Mouse (Mus musculus): Measurements from ENCODE around the gene Mansc4. TPM values are rescaled to one million over a fixed set of nuclear protein-coding genes. Genes with fewer than 3 reads are reported as not detected.

Gene Mansc4
- total RNA-seq, 1 experiment from 2014 or later: not detected

Other genes starting within 250 kb of the Mansc4 start
- gene Smco2, start 236.9 kb downstream of the Mansc4 start, total RNA-seq (2021): not detected in 2 replicates
- 70.0 and 98.9 TPM in 2 replicates for gene Ppfibp1, start 198.5 kb downstream of the Mansc4 start, total RNA-seq (2021)
- not detected in 2 replicates for gene 1700034J05Rik, start 132.6 kb downstream of the Mansc4 start, total RNA-seq (2021)
- gene Rep15, start 54.4 kb downstream of the Mansc4 start, total RNA-seq (2021): 0.95 and 1.6 TPM in 2 replicates
- gene Mrps35, start 44.3 kb downstream of the Mansc4 start, total RNA-seq (2021): 69.6 and 98.0 TPM in 2 replicates
- 32.8 and 33.4 TPM in 2 replicates for gene Klhl42, start 4.3 kb upstream of the Mansc4 start, total RNA-seq (2021)
- gene Pthlh, start 177.2 kb upstream of the Mansc4 start, total RNA-seq (2021): not detected in 2 replicates

All from adrenal gland, postnatal 25 days (tissue).